Mouse (Mus musculus) cerebellum, adult (tissue): Measurements from ENCODE around the gene Chn1.

Experiments used
- ATAC-seq: cut with Nextera tagmentation; 2 replicates; pipeline ENCODE4 v1.9.2; 2017; ENCODE audit warnings: mild to moderate bottlenecking, moderate library complexity, mixed read lengths; ENCODE audit not compliant: insufficient number of reproducible peaks, low FRiP score, low TSS enrichment

The Chn1 gene

GRCm38 (mm10) chr2:73566162-73566561, 209.0 kb downstream of the Chn1 start:
- no peak for ATAC-seq

DNA sequence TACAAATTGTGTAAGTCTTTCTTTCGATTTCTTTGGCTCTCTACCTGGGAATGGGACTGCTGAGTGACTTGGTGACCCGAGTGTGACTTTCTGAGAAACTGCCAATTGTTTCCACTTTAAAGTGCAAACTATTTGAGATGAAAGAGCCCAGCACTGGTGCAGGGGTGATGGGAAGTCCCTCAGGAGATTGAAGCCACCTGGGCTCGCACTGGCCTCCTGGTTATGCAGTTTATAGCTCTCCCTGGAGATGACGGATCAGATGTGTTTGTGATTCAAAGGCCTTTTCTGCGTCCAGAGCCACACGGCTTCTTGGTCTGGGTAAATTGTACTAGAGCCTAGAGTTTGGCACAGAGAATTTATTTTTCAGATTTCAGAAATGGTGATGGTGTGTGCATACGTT, 211.5 kb downstream of the Chn1 start:
- ATAC-seq = no peak

DNA sequence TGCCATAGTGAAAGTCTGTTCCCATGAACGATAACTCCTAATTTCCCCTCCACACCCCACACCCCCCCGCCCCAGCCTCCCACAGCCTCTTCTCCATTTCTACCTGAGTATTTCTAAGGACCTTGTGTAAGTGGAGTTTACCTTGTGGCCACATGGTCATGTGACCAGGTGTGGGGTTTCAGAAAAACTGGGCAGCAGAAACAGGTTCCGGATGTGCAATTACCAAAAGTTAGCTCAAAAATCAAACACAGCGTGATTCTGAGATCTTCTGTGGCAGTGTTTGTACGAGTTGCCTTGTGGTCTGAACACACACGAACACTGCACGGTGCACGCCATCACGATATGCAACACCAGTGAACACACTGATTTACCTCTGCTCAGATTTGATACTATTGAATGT, 212.5 kb downstream of the Chn1 start:
- no peak for ATAC-seq

GRCm38 (mm10) chr2:73561665-73562063, 213.5 kb downstream of the Chn1 start:
- ATAC-seq = no peak; the same call in 1 of the 2 replicates

DNA sequence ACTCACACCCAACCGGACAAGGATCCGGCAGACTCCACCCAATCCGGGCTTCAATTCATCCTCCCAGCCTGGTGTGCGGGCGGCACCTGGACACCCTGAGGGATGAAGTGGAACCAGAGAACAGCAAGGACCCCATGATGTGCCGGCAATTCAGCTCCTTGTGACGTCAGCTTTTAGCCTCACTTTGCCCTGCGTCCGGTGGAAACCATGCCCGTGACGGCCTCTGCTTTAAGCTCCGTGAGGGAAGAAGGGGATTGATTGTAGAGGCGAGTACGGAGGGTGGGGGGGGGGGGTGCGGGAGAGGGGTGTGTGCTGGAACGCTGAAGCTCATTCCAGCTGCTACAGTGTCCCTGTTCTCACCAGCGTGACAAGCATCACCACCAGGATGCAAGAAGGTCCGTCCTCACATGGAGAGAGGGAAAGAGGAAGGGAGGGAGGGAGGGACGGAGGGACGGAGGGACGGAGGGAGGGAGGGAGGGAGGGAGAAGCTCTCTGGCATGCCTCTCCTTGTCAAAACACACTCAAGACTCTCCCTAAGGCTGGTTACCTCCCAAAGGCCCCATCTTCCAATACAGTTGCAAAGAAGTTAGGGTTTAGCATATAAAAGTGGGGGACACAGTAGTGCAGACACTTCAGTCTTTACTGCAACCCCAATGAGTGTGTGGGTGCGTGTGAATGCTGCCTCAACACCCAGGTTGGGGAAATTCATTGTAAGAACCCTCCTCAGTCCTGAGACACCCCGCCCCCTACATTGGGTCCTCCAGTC, 214.1 kb downstream of the Chn1 start:
- ATAC-seq = 0 out of 2 replicates have a peak, but pooled peaks have one; percentile 31
